Mouse (Mus musculus): ENCODE measurements at regions not wholly inside any gene's neighbourhood (a gene's known extent, or its start where the extent isn't known, plus 50 kb on each side); places are given as distances from the start of the nearest gene placed in this dataset.

- no peaks in the 10 kb centered on the region for H3K36me3 ChIP-seq (replicated peaks in 1 of 2; ENCODE audit: control insufficient read depth in 1 of 2, insufficient read depth in 1 of 2, low read length in 1 of 2)
- in situ Hi-C loops (cut with MboI; ENCODE audit: low pct_ligation_motif_present, low pct_unique_long_range_greater_than_20kb, low sequenced_read_pairs), result no loop called here
- H3K4me3 ChIP-seq (replicated peaks in 1 of 3; ENCODE audit: low read depth in 2 of 3, low read length in 2 of 3, poor library complexity in 1 of 3), result no peak overlapping the region
- H3K27ac ChIP-seq (ENCODE audit: insufficient read depth, low read depth), result no peak overlapping the region
- dilution Hi-C loops (cut with MboI; ENCODE audit: extremely low pct_ligation_motif_present, extremely low pct_unique_long_range_greater_than_20kb, low sequenced_read_pairs), result no loop called here
- H3K4me2 ChIP-seq (ENCODE audit: insufficient read depth, low read depth, poor library complexity, severe bottlenecking), result no peak overlapping the region
- peaks cover 2% of the 10 kb centered on the region for H3K9me3 ChIP-seq (replicated peaks; ENCODE audit: low read length)
- H3K27me3 ChIP-seq (replicated peaks), result peaks cover 83% of the 10 kb centered on the region
- H3K9ac ChIP-seq (ENCODE audit: insufficient read depth, low read depth), result no peak overlapping the region
- no peak for DNase-seq (ENCODE audit: extremely low read depth)
- H3K79me2 ChIP-seq (replicated peaks; ENCODE audit: control insufficient read depth, extremely low read depth, insufficient read depth, poor library complexity, severe bottlenecking), result no peaks in the 10 kb centered on the region
- H3K4me1 ChIP-seq (ENCODE audit: control insufficient read depth in 1 of 2, insufficient read depth in 2 of 2), result no peaks in the 10 kb centered on the region
- TF ChIP-seq ZMIZ1 (IDR thresholded peaks at IDR 0.05; ENCODE audit: low read depth, low read length), result no peak
- TF ChIP-seq RAD21 (IDR thresholded peaks at IDR 0.05; ENCODE audit: low read depth, low read length), result no peak
- no peak for TF ChIP-seq PAX5 (IDR thresholded peaks at IDR 0.05; ENCODE audit: low read length)
- TF ChIP-seq MAX (IDR thresholded peaks at IDR 0.05; ENCODE audit: low read length), result no peak
- no peak for TF ChIP-seq RCOR1 (conservative IDR thresholded peaks at IDR 0.05; ENCODE audit: low read depth, low read length)
- TF ChIP-seq ETS1 (conservative IDR thresholded peaks at IDR 0.05; ENCODE audit: low read depth, low read length), result no peak
- no peak for TF ChIP-seq CHD1 (IDR thresholded peaks at IDR 0.05; ENCODE audit: low read depth, low read length)
- TF ChIP-seq MYC (IDR thresholded peaks at IDR 0.05; ENCODE audit: low read depth, low read length), result no peak
- TF ChIP-seq ZC3H11A (IDR thresholded peaks at IDR 0.05; ENCODE audit: low read depth, low read length), result no peak
Observed at GRCm38 (mm10) chr6:126291581-126291980, 124.9 kb upstream of the Ntf3 start.

- in situ Hi-C loops (cut with MboI; ENCODE audit: low pct_ligation_motif_present, low pct_unique_long_range_greater_than_20kb, low sequenced_read_pairs) (no loop called here), dilution Hi-C loops (cut with MboI; ENCODE audit: extremely low pct_ligation_motif_present, extremely low pct_unique_long_range_greater_than_20kb, low sequenced_read_pairs) (no loop called here)
- no peak overlapping the region for H3K9ac ChIP-seq (ENCODE audit: insufficient read depth, low read depth)
- H3K27me3 ChIP-seq (replicated peaks), result peaks cover 86% of the 10 kb centered on the region
- no peak overlapping the region for H3K27ac ChIP-seq (ENCODE audit: insufficient read depth, low read depth)
- H3K4me2 ChIP-seq (ENCODE audit: insufficient read depth, low read depth, poor library complexity, severe bottlenecking), result no peak overlapping the region
- DNase-seq (ENCODE audit: extremely low read depth), result no peak
- H3K9me3 ChIP-seq (replicated peaks; ENCODE audit: low read length), result no peaks in the 10 kb centered on the region
- TF ChIP-seq NELFE (IDR thresholded peaks at IDR 0.05; ENCODE audit: low read depth, low read length) (no peak), GABPA (IDR thresholded peaks at IDR 0.05; ENCODE audit: insufficient replicate concordance, low read depth, low read length) (no peak), USF2 (conservative IDR thresholded peaks at IDR 0.05; ENCODE audit: low read depth, low read length) (no peak), E2F4 (IDR thresholded peaks at IDR 0.05; ENCODE audit: insufficient replicate concordance, low read depth, low read length) (no peak), CHD1 (IDR thresholded peaks at IDR 0.05; ENCODE audit: low read depth, low read length) (no peak), ZC3H11A (IDR thresholded peaks at IDR 0.05; ENCODE audit: low read depth, low read length) (no peak), RAD21 (IDR thresholded peaks at IDR 0.05; ENCODE audit: low read depth, low read length) (no peak), IRF4 (IDR thresholded peaks at IDR 0.05; ENCODE audit: low read depth, low read length) (no peak), TBP (conservative IDR thresholded peaks at IDR 0.05; ENCODE audit: low read depth, low read length) (no peak), POLR2AphosphoS2 (IDR thresholded peaks at IDR 0.05; ENCODE audit: low read depth, low read length) (no peak), CTCF (conservative IDR thresholded peaks at IDR 0.05 in 1 of 2, IDR thresholded peaks at IDR 0.05 in 1 of 2; ENCODE audit: low read depth in 2 of 2, low read length in 2 of 2) (no peak), MAZ (IDR thresholded peaks at IDR 0.05; ENCODE audit: low read depth, low read length) (no peak)
- no peaks in the 10 kb centered on the region for H3K36me3 ChIP-seq (replicated peaks in 1 of 2; ENCODE audit: control insufficient read depth in 1 of 2, insufficient read depth in 1 of 2, low read length in 1 of 2)
- H3K4me3 ChIP-seq (replicated peaks in 1 of 3; ENCODE audit: low read depth in 2 of 3, low read length in 2 of 3, poor library complexity in 1 of 3), result no peak overlapping the region
- no peaks in the 10 kb centered on the region for H3K79me2 ChIP-seq (replicated peaks; ENCODE audit: control insufficient read depth, extremely low read depth, insufficient read depth, poor library complexity, severe bottlenecking)
- H3K4me1 ChIP-seq (ENCODE audit: control insufficient read depth in 1 of 2, insufficient read depth in 2 of 2), result peaks cover 0 to 3% of the 10 kb centered on the region in 2 experiments; a peak in 2 of 4 replicates
Observed at GRCm38 (mm10) chr6:126287166-126287565, 120.5 kb upstream of the Ntf3 start.

Measured in CH12.LX (cell line).